Mouse (Mus musculus): ENCODE data around the gene Ppp3ca.

DNA sequence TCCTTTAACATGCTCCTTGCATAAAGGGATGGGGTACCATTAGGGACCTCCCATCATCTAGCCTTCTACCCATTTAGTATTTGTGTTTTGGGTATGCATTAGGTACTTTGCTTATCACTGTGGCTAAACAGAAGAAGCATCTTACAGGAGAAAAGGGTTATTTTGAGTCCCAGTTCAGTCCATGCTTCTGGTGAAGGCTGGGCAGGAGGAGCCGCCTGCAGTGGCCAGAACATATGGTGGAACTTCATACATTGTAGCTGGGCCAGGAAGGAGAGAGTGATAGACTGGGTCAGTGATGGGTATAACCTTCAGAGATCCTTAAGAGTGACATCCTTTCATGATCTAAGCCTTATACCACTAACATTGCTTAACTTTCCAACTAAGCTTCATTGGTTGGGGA, 23.6 kb downstream of the Ppp3ca start:
- TF ChIP-seq CTCF (IDR thresholded peaks at IDR 0.05; ENCODE audit: control insufficient read depth, insufficient read depth, insufficient read length) (no peak), MYOD1 (IDR thresholded peaks at IDR 0.05; ENCODE audit: control insufficient read depth, insufficient read length, low read depth) (no peak), FOSL1 (IDR thresholded peaks at IDR 0.05; ENCODE audit: insufficient read depth, low read length, poor library complexity, severe bottlenecking) (no peak), USF1 (IDR thresholded peaks at IDR 0.05; ENCODE audit: low read depth) (no peak), MYOG (IDR thresholded peaks at IDR 0.05; ENCODE audit: control insufficient read depth, extremely low read depth, insufficient read length) (no peak), CEBPB (IDR thresholded peaks at IDR 0.05; ENCODE audit: low read depth) (no peak)
